Mouse (Mus musculus) ES-E14 (cell line): ENCODE results near the gene Hist1h3e.

ENCODE experiments used
- CHD2 ChIP-seq: IDR thresholded peaks from 2 replicates; pipeline ENCODE4 v1.6.1; 2014; ENCODE audit warnings: mild to moderate bottlenecking, low read depth, low read length, inconsistent platforms
- MAFK ChIP-seq: IDR thresholded peaks from 2 replicates; pipeline ENCODE4 v1.6.1; 2014; ENCODE audit warnings: mild to moderate bottlenecking, low read depth, low read length, inconsistent platforms; ENCODE audit not compliant: insufficient read depth

- TF ChIP-seq CHD2 (no peak), MAFK (no peak)
Observed at GRCm38 (mm10) chr13:23592614-23593013, 30.4 kb upstream of the Hist1h3e start.
